Mouse (Mus musculus): Measurements from ENCODE around the gene Sec14l5. TPM values are rescaled to one million over a fixed set of nuclear protein-coding genes. Genes with fewer than 3 reads are reported as not detected.
"Not testable (repeated sequence)": the region's sequence is repeated elsewhere in the genome, so short reads cannot be mapped to it uniquely, and the experiment has no call there.

Gene Sec14l5
- total RNA-seq, 2 experiments from 2014 or later = 0.34 to 0.40 TPM

DNA sequence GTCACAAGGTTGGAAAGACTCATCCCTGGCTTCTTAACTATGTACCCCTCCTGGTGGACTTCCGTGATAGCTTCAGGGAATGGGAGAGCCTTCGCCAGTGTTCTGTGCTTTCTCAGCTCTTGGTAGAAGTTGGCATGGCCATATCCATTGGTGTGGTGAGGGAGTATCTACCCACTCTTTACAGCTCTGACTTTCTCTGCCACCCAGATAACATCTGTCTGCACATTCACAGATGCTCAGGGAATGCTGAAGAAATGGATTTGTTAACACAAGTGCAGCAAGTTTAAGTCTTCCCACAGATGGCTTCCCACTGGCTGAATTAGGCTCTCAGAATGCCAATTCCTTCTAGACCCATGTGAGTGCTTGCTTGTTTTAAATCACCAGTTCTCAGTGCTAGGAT, 67.2 kb downstream of the Sec14l5 start:
- no peak for DNase-seq (ENCODE audit: low spot score in 2 of 2)

DNA sequence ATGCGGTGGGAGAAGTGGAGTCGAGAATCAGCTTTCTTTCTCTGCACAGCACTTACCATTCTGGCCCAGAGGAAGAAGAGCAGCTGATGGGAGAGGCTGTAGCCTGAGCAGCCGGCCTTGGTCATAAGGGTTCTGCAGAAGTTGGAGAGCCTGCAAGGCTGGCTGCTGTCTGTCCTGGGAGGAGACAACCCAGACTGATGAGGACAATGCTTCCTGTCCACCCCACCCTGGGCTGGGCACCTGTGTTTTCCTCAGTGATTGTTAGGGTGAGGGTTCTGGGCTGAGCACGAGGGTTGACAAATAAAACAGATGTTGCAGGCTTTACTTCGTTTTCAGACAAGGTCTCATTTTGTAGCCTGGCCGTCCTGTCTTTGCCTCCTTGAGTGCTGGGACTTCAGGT, 69.8 kb downstream of the Sec14l5 start:
- DNase-seq (ENCODE audit: low spot score in 2 of 2) = no peak

DNA sequence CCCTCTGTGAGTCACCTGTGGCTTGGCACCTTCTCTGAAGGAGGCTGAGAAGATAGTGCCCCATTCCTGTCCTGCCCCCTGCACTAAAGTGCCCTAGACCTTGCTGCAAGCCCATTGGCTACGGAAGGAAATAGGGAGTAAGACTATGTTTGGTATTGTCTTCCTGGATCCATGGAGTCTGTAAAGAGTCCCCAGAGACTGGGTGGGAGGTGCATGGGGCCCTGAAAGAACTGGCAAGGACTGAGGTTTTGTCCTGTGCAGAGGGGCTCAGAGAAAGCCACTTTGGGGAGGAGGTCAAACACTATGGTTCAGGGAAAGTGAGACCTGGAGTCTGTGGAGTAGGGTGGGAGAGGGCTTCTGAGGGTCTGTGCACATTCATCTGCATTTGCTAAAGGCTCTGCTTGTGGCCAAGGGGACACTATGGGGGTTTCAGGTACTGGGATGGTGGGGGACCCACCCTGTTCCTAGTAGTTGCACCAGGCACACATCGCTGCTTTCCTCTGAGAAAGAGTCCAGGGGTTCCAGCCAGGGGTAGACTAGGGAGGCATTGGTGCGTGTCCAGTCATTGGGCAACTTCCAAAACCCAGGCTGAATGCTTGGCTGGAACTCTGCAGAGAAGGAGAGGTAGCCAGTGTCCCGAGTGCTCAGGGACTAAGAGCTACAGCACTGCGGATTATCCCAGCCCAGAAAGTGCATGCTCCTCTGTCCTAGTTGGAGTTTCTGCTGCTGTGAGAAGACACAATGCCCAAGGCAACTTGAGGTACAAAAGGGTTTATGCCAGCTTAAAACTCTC, 70.6 kb downstream of the Sec14l5 start:
- no peak for DNase-seq (ENCODE audit: low spot score in 2 of 2)

DNA sequence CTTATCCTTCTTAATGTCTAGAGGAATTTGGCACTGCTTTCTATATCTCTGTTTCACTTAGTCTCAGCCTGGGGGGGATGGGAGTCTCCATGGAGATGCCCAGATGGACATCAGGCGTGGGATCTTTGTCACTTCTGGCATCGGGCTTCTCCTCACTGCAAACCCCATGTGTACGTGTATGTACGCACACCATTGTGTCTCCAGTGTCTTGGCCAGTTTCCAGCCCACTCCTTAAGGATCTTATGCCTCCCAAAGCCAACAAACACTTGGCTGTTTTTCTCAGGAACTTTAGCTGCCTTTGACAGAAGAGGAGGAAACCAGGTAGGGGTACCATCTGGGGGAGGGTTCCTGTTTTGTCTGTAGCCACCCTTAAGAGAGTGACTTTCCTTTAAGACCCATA, 74.5 kb downstream of the Sec14l5 start:
- no peak for DNase-seq (ENCODE audit: low spot score in 2 of 2)

DNA sequence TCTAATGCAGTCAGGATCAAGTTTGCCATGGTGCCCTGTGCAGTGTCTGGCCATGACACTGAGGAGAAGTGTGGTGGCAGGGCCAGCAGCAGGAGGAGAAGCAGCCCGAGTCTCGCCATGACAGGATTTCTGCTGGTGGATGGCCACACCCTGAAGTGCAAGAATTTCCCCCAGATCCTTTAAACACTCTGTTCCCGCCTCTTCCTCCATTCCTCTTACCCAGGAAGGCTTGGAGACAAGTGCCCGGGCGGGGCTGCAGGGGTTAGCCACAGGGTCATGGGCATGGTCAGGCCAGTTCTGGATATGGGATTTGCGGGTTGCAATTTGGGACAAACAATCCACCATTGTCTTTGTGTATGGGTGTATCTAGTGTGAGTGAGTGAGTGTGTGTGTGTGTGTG, 75.2 kb downstream of the Sec14l5 start, which contains the start of gene AU021092:
Gene AU021092, minus strand, starts transcription at position 160 of the 400 bp plus-strand sequence.
- no peak for DNase-seq (ENCODE audit: low spot score in 2 of 2)

DNA sequence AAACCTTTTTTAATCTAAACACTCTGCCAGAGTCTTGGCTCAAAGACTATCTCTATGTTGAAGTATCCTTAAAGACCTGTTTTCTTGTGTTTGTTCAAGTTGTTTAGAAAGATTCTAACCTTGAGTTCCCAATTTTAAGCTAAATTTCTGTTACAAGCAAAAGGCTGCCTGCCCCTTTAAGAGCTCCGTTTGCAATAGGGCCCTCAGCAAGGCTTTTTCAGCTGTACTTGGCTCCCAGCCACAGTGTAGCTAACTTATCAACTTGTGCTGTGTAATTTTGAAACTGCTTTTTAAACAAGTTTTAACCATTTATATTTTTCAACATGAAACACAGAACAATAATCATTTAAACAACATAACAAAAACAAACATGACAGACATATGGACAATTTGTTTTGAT, 79.6 kb downstream of the Sec14l5 start:
- not testable (repeated sequence) for DNase-seq (ENCODE audit: low spot score in 2 of 2)

DNA sequence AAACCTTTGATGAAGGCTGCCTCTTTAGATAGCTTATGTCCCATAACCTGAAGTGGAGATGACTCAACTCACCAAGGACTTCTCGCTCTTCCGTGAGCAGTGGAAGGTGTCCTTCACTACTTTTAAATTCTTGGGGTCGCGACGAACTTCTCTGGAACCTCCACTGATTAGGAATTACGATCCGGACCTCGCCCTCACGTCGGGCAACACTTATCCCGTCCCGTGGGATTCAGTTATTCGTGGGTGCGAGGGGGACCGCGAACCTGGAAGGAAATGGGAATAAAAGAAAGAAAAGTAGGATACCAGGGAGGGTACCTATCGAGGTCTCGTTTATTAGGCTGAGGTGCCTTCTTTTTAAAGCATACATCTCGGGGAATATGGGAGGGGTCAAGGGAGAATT, 80.6 kb downstream of the Sec14l5 start:
- not testable (repeated sequence) for DNase-seq (ENCODE audit: low spot score in 2 of 2)

DNA sequence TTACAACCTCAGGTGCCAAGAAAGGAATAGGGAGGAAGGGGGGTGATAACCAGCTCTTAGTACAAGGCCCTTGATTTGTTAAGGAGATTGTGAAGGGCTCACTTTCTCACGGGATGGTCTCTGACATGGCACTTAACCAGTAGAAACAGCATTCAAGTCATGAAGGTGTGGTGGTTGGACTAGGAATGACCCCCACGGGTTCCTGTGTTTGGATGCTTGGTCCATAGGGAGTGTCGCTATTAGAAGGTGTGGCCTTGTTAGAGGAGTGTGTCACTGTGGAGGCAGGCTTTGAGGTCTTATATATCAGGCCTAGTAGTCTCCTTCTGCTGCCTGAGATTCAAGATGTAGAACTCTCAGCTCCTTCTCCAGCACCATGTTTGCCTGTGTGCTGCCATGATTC, 81.2 kb downstream of the Sec14l5 start:
- not testable (repeated sequence) for DNase-seq (ENCODE audit: low spot score in 2 of 2)

DNA sequence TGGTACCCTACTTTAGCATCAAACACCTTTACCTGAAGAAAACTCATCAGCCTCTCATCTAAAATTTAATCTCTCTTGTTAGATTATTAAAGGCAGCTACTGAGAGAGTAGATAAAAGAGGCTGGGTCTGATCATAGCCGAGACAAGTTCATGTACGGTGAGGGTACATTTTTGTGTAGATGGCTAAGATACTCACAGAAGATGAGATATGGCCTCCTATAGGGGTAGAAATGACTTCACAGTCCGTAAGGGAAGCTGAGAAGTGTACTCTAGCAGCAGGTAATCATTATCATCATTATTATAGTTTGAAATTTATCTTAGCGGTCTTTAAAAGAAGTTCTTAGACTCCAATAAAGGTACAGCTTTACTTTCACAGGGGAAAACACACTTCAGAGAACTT, 86.1 kb downstream of the Sec14l5 start:
- no peak for DNase-seq (ENCODE audit: low spot score in 2 of 2)

DNA sequence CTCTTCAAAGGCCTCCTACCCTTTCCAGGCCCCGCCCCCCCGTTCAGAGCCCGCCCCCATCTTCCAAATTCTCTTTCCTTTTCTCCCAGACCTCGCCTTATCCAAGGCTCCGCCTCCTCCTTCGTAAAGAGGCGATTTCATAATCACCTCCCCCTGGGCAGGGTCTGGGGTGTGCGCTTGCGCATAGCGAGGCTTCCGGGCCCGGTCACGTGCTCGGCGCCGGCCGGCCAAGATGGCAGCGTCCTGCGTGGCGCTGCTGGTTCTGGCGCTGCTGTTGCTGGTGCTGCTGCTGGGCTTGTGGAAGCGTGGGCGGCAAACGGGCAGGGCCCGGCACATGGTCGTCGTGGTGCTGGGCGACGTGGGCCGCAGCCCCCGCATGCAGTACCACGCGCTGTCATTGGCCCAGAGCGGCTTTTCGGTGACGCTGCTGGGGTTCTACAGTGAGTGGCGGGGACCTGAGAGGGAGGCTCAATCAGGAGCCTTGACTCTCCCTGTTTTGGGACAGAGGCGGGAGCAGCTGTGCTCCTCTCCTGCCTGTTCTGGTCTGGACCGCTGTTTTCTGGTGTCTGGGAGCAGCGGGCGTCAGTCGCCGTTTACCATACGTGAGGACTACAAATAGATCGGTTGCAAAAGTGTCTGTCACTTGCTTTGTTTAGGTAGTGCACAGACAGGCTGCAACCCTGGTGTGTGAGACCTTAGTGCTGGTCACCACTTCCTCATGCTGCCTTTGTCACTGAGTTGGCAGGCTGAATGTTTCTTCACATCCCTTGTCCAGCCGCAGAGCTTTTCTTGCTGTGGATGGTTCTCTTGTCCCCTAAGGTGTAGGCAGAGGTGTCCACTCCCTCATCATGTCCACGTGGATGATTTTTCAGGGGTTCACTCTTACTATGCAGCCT, 86.8 kb downstream of the Sec14l5 start, which contains the start of gene Alg1:
Gene Alg1, plus strand, starts transcription at position 204 of the 896 bp plus-strand sequence.
- peak; percentile 85 to 86 for DNase-seq (ENCODE audit: low spot score in 2 of 2)

Small RNA genes within 50 kb of the gene (microRNA-seq; reads per million reads assigned to microRNA genes)
- gene Gm23689 (not detected), gene Gm26095 (not detected), gene Mir6364 (not detected)

Other genes starting within 250 kb of the Sec14l5 start
- gene Nudt16l1, start 208.3 kb upstream of the Sec14l5 start, total RNA-seq (2021) = 100 to 1,000 TPM; 105 to 110 TPM
- gene Anks3, start 182.9 kb upstream of the Sec14l5 start, total RNA-seq (2021) = 10 to 100 TPM; 51.9 to 60.5 TPM
- under 1 TPM in 1 of 2 experiments, not detected in 1; 0.22 TPM for gene Sept12, start 149.3 kb upstream of the Sec14l5 start, total RNA-seq (2021)
- gene Smim22, start 139.8 kb upstream of the Sec14l5 start, total RNA-seq (2021) = 1 to 10 TPM in 1 of 2 experiments, not detected in 1; 2.2 TPM
- 10 to 100 TPM; 54.6 to 55.0 TPM for gene Rogdi, start 133.6 kb upstream of the Sec14l5 start, total RNA-seq (2021)
- gene Glyr1, start 97.2 kb upstream of the Sec14l5 start, total RNA-seq (2021) = 100 to 1,000 TPM; 110 to 111 TPM
- gene Ubn1, start 97.1 kb upstream of the Sec14l5 start, total RNA-seq (2021) = 10 to 100 TPM; 41.2 to 43.4 TPM
- gene Ppl, start 14.7 kb upstream of the Sec14l5 start, total RNA-seq (2021) = 1 to 10 TPM; 1.9 to 2.9 TPM
- gene Nagpa, start 56.9 kb downstream of the Sec14l5 start, total RNA-seq (2021) = 10 to 100 TPM; 23.0 to 25.2 TPM
- 10 to 100 TPM; 17.6 to 23.8 TPM for gene AU021092, start 75.2 kb downstream of the Sec14l5 start, total RNA-seq (2021)
- gene Alg1, start 86.5 kb downstream of the Sec14l5 start, total RNA-seq (2021) = 10 to 100 TPM; 36.0 to 38.8 TPM
- gene Eef2kmt, start 108.9 kb downstream of the Sec14l5 start, total RNA-seq (2021) = 10 to 100 TPM; 30.8 to 41.5 TPM

All from adrenal gland, postnatal 4 days (tissue).